ENCODE assay signal across 8 mouse cellular contexts in the genomic region with DNA sequence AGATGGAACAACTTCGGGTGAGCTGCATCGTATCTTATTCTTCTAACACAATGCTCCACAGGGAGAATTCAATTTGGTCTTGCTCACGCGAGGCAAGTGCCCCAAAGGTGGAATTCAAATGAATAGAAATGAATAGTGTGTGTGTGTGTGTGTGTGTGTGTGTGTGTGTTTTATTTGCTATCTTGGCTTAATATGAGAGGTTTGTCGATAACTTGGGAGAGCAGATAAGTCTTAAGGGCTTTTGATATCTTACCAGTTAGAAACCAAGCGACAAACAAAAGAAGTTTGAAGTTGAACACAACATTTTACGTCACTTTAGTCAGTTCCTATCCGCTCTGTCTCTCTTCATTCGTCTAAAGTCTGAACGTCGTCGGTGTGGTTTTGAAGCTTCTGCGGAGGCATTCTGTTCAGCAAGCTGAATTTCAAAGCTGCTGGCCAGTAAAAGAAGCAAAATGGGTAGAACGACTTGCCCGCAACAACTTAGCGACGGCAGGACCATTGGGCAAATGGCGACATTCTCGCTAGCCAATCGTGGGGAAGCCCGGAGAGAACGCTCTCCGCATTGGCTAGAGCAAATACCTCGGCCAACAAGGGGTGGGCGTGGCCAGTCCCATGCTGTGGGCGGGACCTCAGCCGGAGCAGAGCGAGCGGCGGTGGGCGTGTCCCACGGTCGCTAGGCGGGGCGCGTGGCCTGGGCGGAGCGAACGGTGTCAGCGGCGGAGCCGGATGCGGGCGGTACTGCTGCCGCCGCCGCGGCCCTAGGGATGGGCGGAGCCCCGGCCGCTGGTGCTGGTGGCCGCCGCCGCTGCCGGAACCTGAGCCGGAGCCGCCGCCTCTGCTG. TPM values are rescaled to one million over a fixed set of nuclear protein-coding genes. Genes with fewer than 3 reads are reported as not detected.
DNase-seq lines count a peak whose midpoint lies in the region; ATAC-seq lines count a peak whose summit lies in the region.

Mtmr12 (plus strand) TSS at position 710 of the 841 bp plus-strand sequence.

- peak within 1 kb of the TSS; percentile 89 for H3K27ac ChIP-seq in forebrain, embryonic 14.5 days (ENCODE audit: low read depth, low read length)
- peak within 1 kb of the TSS; percentile 93 for H3K27ac ChIP-seq in neural tube, embryonic 15.5 days (replicated peaks)

- DNase-seq in ES-CJ7 (ENCODE audit: low read depth, low spot score), result peak; percentile 98
- peak; percentile 100 for DNase-seq in cerebellum, adult 11 months
- DNase-seq in forebrain, embryonic 14.5 days (ENCODE audit: low spot score), result peak; percentile 99
- peak; percentile 100 for DNase-seq in heart, postnatal 14 days
- peak; percentile 99 for DNase-seq in layer of hippocampus, adult 11-12 months (ENCODE audit: low spot score)
- DNase-seq in lung, adult 18-20 months, result peak; percentile 99 to 100
- peak; percentile 99 for DNase-seq in testis, postnatal 14 days (ENCODE audit: low spot score)

- H3K4me2 ChIP-seq in forebrain, embryonic 14.5 days (ENCODE audit: low read length), result peak within 1 kb of the TSS; percentile 77
- peak within 1 kb of the TSS; percentile 67 for H3K4me2 ChIP-seq in neural tube, embryonic 15.5 days

- H3K4me3 ChIP-seq in forebrain, embryonic 14.5 days (ENCODE audit: low read depth, low read length), result peak within 1 kb of the TSS; percentile 95
- peak within 1 kb of the TSS; percentile 96 for H3K4me3 ChIP-seq in neural tube, embryonic 15.5 days (replicated peaks)

- ATAC-seq in forebrain, embryonic 14.5 days, result peak; percentile 98
- peak; percentile 98 for ATAC-seq in neural tube, embryonic 15.5 days (ENCODE audit: low FRiP score)

- intact Hi-C loops in heart, postnatal 14 days (cut with DNase I), result no loop called here

- no peaks in the 10 kb centered on the region for H3K9me3 ChIP-seq in forebrain, embryonic 14.5 days (replicated peaks; ENCODE audit: control insufficient read depth, low read length)
- H3K9me3 ChIP-seq in neural tube, embryonic 15.5 days (replicated peaks), result no peaks in the 10 kb centered on the region

- under 1% methylated on average over 55 of the region's 58 CpGs for WGBS in forebrain, embryonic 14.5 days
- under 1% methylated on average over 53 of the region's 58 CpGs for WGBS in neural tube, embryonic 15.5 days

- no peaks in the 10 kb centered on the region for H3K27me3 ChIP-seq in forebrain, embryonic 14.5 days (replicated peaks; ENCODE audit: control insufficient read depth, insufficient read depth, low read length)
- no peaks in the 10 kb centered on the region for H3K27me3 ChIP-seq in neural tube, embryonic 15.5 days (replicated peaks)

- H3K4me1 ChIP-seq in forebrain, embryonic 14.5 days (ENCODE audit: control insufficient read depth, insufficient read depth, low read length), result peaks cover 15% of the 10 kb centered on the region
- H3K4me1 ChIP-seq in neural tube, embryonic 15.5 days, result peaks cover 38% of the 10 kb centered on the region

- H3K36me3 ChIP-seq in forebrain, embryonic 14.5 days (ENCODE audit: control insufficient read depth, insufficient read depth, low read length), result no peaks in the 10 kb centered on the region
- H3K36me3 ChIP-seq in neural tube, embryonic 15.5 days, result no peaks in the 10 kb centered on the region

- H3K9ac ChIP-seq in forebrain, embryonic 14.5 days (ENCODE audit: low read length), result peak within 1 kb of the TSS; percentile 93
- peak within 1 kb of the TSS; percentile 89 for H3K9ac ChIP-seq in neural tube, embryonic 15.5 days (replicated peaks)

RNA-seq across cellular contexts. Expression of gene Mtmr12, which starts in this region (rescaled TPM):
- polyA plus RNA-seq in forebrain, embryonic 14.5 days (2014; fragmentation: Nextera tagmentation; extraction: Ambion mirVana), result 8.1 and 8.2 TPM in 2 replicates
- 10 to 100 TPM; 12.7 to 13.1 TPM for total RNA-seq in heart, postnatal 14 days (2021)
- polyA plus RNA-seq in neural tube, embryonic 15.5 days (2015; fragmentation: Nextera tagmentation; extraction: Ambion mirVana), result 6.5 and 9.6 TPM in 2 replicates

Comparison
In these comparisons a context has a peak if more than half of its experiments do, and no peak if none do; other contexts are left out.
1. Peak in every context shown above with its lines: DNase-seq, ATAC-seq, H3K4me3 ChIP-seq and H3K27ac ChIP-seq.